Mouse (Mus musculus): ENCODE data around the gene Hes3.

Hes3 gene

DNA sequence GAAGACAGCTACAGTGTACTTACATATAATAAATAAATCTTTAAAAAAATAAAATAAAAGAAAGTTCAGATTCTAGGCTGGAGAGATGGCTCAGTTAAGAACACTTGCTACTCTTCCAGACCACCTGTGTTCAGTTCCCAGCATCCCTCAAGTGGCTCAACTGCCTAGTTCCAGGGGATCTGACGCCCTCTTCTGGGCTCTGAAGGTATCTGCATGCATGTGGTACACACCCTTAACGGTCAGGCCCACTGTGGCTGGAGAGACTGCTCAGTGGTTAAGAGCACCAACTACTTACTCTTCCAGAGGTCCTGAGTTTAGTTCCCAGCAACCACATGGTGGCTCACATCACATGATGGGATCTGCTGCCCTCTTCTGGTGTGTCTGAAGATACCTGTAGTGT lies 13.5 kb downstream of the Hes3 start:
- no peak for DNase-seq

DNA sequence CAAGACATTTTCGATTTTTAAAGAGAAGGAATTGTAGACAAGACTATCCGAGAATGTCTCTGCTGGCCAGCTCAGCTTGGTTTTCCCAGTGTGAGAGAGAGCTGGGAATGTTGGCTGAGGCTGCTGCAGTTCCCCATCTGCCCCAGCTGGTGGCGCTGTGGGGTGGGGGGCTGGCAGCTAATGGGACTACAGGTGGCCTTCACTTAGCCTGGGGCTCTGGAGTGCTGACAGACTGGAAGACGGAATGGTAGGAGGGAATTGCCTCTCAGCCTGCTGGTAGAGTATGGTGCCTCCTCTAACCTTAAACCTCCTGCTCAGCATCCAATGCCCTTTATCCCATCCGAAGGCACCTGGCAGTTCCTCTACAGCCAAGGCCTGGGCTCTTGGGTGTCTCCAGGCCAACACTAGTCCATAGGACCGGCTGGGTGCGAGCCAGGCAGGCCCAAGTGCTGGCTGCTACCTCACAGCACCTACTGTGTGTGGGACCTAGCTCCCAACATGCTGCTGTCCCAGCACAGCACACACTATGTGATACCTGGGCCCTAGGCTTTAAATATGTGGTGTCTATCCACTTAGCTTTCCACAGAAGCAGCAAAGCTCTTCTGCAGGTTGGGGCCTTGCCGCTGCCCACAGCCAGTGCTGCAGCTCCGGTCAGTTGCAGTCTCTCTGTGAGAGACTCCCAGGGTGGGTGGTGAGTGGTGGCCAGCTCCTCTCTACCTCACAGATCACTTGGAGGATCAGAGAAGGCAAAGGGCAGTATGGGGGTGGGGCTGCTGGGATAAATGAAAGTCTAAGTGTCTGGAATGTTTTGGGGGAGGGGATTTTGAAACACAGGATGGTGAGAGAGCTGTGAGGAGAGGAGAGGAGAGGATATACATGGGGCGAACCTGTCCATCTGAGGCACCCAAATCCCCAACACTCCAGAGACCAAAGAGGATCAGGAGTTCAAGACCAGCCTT lies 14.8 kb downstream of the Hes3 start:
- no peak for DNase-seq

DNA sequence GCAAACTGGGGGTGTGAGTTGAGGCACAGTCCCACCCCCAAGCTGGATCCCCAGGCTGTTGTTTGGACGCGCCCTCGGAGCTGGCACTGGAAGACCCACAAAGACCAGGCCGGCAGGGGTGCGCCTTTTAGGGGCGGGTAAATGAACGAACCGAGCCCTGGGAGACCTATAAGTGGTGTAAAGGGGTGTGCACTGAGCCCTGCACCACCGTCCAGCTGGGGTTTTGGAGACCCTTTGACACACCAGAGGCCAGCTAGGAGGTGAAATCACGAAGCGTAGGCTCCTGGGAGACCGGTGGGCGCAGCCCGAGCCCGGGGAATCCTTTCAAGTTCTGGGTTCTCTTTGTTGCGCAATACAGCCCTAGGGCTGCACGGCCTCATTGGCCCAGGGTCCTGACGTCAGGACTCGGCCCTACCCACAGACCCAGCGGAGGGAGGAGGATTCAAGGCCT lies 16.8 kb downstream of the Hes3 start:
- DNase-seq: no peak

DNA sequence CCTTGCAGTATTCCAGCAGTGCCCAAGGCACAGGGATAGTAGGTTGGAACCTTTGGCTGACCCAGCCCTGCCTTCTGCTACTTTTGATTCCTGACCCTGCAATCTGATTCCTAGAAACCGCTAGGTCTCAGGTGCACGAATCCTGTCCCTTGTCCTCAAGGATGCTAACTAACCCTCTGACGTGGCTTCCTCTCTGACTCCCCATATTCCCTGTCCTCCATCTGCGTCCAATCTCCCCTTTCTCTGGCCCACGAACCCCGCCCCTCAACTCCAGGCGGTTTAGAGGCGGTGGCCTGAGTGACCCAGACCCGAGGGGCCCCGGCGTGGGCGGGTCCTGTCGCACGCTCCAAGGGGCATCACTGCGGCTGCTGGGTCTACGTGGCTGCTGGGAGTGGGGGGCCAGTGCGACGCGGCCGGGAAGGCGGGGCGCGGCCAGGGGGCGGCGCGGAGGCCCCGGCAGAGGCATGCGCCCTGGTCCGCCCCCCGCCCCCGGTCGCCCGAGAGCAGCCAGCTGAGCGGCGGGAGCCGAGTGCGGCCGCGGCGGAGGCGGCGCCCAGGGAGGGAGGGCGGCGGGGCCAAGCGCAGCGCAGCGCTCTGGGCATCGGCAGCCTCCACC lies 17.7 kb downstream of the Hes3 start, which contains the start of gene Gpr153:
Gene Gpr153, plus strand, starts transcription at position 612 of the 616 bp plus-strand sequence.
- DNase-seq: peak; percentile 23

DNA sequence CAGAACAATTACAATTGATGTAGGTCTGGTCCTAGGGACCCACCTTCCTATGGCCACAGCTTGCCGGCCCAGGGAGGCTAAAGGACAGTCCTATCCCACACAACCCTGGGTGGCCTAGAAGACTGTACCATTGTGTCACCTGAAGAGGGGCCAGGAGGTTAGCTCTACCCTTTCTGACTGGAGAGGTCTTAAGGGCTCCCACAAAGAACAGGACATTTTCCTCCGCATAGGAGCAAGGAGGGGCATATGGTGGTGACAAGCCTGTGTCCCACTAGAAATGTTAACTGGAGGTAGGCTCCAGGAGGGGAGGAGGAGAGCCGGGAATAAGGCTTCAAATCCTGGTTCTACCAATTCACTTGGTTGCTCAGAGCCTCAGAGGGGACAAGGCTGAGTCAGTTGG lies 18.3 kb downstream of the Hes3 start:
- DNase-seq: no peak

DNA sequence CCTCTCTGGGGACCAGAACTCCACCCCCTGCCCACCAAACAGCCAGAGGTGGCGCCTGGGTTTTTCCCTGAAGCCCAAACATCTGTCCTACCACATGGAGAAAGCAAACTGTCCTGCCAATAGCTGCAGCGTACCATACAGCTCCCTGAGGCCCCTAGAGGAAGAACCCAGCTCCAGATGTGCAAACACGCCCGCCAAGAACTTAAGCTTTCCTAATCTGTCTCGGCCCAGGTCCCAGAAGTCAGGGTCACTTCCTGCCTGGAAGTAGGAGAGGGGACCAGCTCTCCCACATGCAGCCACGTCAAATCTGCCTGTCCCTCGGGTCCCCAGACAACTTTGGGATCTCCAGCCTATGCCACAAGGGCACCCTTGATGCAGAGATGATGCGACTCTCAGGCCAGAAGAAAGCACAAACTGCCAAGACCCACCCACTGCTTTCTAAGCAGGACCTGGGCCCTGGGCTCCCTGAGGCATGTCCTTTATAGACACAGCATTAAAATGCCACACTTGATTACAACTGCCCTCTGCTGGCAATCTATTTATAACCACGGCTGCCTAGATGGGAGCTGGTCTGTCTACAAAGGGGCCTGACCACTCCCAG lies 18.9 kb downstream of the Hes3 start:
- DNase-seq: peak; percentile 42

DNA sequence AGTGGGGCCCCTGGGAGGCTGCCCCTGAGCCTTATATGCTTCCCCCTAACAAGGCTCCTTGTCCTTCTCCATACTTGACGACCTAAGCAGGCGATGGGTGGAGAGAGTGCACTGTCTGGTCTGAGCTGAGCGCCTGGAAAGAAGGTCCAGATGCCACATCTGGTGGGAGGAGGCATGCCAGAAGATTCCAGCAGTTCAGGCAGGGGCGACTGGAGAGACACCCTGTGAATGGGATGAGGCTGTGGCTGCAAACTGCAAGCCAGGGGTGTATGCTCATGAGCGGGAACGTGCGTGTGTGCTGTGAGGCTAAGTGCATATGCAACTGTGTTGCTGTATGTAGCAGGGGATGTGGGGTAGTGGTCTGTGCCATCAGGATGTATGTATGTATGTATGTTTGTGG lies 19.5 kb downstream of the Hes3 start:
- DNase-seq: no peak

DNA sequence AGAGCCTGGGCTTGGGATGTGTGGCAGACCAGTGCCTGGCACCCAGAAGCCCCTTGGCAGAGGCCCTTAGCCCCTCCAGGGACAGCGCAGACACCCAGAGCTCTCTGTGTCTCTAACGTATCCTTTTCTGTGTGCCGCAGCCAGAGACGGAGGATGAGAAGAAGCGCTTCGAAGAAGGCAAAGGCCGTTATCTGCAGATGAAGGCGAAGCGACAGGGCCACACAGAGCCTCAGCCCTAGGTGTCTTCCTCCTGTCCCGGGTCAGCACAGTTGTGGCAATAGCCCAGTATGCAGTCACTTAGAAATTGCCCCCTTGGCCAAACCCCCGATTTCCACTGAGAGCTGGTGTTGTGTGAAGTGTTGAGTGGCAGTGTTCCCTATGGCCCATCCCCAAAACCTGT lies 20.1 kb downstream of the Hes3 start:
- DNase-seq: no peak

DNA sequence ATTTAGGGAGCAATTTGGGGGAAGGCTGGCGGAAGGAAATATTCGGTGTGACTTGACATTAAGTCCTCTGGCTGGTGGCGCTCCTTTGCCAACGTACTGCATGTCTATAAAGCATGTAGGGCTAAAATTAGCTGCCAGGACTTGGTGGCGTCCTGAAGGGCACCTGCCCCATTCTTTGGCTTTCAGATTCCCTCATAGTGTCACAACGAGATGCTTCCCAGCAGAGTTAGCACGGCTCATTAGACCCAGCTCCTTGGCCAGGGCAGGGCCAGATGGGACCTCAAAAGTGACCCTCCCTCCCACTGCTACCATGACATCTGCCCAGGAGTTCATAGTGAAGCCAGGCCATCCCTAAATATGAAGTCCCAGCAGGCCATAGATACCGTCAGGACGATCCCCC lies 20.9 kb downstream of the Hes3 start:
- no peak for DNase-seq

DNA sequence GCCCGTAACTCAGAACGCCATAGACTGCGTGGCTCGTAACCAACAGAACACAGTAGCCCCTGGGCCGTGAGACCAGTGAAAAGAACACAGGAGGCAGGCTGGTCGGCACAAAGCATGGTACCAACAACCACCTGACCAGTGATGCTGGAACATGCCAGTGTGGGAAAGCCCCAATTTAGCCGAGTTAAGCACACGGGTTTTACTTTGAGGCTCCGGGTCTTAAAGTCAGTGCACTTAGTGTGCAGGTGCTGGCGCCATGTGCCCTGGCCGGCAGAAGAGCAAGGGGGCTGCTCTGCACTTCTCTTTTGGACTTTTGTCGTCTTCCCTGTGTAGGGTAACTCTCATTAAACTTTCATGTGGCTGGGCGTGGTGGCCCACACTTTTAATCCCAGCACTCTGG lies 21.5 kb downstream of the Hes3 start:
- DNase-seq: no peak

DNA sequence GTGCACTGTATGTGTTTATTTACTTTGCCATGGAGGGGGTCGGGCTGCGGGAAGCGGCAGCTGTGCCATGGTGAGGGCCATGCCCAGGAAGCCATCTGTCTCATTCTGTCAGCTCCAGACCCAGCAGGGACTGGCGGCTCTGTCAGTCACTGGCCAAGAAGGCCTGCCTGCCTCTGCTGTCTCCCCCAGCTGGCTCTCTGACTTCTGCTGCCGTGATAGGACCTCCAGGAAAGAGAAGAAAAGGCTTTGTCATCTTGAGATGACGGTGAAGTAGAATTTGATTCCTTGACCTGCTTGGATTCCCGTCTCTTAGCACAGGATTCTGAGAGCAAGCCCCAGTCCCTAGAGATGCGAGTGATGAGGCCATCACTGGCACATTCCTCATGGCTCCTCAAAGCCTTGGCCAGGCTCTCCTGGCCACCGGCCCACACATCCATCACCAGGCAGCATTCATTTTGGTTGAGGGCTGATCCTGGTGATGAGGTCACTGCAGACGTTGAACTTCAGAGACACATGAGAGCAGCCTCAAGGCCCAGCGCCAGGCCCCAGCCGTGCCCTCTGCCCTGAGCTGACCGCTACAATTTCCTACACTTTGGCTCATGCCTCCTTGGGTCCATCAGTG lies 23.6 kb downstream of the Hes3 start:
- no peak for DNase-seq

DNA sequence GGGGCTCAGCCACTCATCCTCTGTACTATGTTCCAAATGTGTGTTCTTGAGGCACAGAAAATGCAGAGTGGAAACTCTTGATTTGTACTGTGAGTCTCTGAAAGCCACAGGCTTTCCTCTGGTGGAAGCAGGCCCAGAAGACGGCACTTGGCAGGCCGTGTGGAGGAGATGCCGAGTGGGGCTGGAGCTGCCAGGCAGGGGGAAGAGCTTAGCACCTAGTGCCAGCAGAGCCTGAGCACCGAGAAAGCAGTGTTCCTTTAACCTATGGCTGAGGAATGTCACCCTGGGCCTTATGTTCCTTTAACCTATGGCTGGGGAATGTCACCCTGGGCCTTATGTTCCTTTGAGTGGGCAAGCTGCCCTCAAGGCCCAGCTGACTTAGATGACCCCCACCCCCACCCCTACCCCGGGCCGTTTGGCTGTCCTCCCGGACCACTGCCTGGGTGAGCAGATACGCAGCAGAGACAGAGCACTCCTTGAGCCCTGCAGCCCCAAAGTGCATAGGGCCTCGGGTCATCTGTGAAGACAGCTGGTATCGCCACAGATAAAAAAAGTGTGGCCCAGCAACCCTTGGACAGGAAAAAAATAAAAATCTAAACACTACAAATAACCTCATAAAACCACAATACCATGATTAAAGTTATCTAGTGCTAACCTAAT lies 25.1 kb downstream of the Hes3 start:
- no peak for DNase-seq

DNA sequence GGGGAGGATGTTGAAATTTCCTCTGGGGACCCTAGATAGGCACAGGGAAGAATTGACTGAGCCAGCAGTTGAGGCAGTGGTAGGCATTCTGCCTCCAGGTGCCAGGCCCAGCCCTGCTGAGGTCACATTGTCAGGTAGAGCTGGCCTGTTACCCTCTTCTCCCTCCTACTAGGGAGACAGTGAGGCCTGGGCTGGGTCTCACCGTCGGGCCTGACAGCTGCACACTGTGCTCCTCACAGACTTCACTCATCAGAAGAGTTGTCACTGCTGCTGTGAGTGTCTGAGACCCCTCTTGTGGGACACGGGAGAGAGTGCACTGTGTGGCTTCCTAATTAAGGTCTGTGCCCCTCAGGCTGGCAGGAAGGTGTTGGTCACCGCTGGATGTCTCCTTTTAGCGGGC lies 25.7 kb downstream of the Hes3 start:
- DNase-seq: no peak

DNA sequence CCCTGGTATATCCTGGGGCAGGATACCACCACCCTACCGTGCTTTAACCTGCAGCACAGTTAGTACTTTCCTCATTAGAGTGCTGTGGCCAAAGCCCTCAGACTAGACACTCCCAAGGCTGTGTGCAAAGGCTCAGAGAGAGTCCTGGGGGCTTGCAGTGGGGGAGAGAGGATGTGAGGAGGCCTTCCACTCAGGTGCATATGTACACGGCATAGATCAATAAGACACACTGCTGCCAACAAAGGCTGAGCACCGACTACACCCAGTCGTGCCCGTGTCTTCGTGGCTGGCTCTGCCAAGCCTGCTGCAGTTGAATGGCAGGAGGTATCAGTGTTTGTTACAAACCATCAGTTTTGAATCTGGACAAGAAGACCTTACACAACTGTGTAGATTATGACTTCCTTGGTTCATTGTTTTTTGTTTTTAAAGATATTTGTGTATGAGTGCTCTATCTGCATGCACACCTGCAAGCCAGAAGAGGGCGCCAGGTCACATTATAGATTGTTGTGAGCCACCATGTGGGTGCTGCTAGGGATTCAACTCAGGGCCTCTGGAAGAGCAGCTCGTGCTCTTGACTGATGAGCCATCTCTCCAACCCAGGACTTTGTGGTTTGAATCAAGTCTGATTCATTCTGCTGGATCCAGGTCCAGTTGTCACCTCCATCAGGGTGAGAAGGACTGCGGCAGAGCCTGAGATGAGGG lies 26.4 kb downstream of the Hes3 start:
- no peak for DNase-seq

DNA sequence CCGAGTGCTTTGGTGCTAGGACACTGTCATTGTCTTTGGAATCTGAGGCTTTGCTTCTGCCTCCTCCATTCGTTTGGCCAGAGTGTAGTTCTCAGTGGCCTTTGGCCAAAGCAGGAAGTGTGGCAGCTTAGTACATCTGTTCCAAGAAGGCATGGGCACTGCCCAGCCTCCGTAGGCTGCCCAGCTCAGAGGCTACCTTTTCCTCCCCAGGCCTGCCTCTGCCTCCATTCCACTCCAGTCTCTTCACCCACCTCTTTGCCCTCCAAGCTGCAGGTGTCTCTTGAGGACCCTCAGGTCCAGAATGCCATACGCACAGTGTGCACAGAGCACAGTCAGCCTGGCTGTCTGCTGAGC lies 27.3 kb downstream of the Hes3 start:
- no peak for DNase-seq

DNA sequence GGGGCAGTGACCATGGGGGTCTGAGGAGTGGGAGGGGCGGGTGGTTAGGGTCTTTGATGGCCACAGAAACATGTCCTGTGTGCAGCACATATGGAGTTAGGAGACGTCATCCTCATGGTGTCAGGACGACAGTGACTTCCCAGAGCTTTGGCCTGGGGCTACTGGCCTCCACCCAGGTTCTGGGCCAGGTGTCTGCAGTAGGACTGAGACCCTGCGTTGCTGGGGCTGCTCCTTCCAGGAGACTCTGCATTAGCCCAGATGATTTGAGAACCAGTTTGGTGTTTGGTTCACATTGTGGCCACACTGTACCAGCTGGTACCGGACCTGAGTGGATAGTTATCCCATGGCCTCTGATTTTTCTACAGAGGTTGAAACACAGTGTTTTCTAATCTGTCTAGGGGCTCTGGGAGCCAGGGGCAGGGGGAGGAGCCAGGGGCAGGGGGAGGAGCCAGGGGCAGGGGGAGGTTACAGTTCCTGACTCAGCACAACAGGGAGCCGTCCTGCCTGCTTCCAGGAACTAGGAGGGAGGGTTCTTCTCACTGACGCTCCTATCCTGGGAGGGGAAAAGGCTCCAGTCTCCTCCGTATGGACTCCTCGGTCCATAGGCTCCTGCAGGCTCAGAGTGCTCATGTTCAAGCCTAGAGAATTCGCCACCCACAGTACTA lies 27.8 kb downstream of the Hes3 start:
- DNase-seq: peak; percentile 27

DNA sequence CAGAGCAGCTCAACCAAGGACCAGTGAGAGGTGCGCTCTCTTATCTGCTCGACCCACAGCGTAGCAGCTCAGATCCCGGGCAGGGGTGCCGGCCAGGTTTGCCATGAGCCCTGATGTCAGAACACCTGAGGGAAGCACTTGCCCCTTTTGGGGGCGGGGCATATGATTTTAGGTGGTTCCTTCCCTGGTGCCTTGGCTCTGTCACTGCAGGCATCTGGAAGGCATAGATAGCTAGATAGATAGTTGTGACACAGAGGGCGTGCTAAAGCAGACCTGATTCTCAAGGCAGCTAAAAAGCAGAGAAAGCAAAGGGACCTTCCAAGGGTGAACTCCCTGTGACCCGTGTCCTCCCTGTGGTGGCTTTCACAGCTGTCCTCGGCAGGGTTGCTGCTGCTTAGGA lies 28.4 kb downstream of the Hes3 start:
- DNase-seq: no peak

DNA sequence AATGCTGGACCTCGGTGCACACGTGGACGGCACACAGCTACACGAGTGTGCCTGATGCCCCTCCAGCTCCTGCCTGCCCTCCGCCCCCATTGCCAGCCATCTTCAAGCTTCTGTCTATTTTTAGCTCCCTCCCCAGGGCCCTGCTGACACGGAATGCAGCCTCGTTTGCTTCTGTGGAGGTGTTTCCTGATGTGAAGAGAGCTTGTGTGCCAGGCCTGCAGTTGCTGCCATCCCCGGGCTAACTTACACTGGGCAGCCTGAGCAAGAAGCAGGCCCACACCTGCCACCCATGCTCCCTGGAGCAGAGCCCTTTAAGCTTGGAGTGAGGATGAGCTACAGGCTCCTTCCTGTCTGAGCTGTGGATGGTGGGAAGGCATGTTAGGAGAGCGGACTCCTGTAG lies 29.3 kb downstream of the Hes3 start:
- DNase-seq: no peak

DNA sequence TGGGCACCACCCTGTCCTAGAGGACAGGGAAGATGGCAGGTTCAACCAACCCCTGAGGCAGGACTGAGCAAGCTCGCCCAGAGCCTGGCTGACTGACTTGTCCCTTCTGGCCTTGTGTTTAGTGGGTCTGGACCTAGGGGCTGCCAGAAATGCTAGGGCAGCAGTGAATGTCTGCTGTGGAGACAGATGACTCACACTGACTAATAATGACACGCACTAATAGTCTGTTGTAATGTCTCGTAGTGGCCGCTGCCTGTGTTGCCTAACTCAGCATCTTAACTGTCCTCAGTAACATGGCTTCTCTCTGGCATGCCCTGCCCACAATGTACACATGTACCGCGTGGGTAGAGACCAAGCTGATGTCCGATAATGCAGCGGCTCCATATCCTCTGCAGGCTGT lies 31.0 kb downstream of the Hes3 start:
- DNase-seq: no peak

DNA sequence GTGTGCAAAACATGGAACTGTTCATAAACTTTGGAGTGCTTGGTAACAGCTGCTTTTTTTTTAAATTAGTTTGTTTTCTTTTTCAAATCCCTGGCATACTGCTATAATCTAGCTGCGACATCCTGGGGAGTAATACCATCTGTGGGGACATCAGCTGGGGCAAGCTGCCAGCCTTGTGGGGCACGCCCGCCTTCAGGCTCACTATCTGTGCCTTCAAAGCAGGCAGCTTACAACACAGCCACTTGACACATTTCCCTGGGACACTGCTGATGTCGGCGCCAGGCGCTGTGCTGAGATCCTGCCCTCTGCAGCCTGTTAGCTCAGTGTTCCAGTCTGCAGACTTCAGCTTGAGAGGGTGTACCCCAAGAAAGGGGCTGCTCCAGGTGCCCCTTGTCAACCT lies 34.4 kb downstream of the Hes3 start:
- DNase-seq: no peak

DNA sequence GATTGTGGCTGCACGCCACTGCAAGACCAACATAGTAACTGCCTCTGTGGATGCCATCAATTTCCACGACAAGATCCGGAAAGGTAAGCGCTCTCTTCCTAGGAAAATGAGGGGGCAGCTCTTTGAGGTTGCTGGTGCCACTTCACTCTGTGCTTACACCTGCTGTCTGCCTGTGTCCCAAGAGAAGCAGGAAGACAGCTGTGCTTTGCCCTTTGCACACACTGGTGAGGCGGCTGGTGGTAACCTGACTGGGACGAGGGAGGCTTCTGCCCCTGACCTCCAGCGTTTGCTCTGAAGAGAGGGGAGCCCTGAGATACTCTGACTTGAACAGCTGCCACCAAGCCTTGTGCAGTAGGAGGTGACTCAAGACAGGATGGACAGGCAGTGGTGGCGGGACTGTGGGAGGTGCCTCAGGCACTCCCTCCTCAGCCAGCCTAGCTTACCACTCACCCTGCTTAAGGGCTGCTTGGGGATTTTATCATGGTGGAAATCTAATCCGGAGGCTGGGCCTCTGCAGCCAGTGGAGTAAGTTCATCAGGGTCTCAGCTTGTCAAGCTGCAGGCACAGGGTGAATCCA lies 38.2 kb downstream of the Hes3 start:
- no peak for DNase-seq

Measured in kidney, adult 11 months (tissue).